Mouse (Mus musculus): ENCODE measurements around the gene Rrp7a. TPM values are rescaled to one million over a fixed set of nuclear protein-coding genes. Genes with fewer than 3 reads are reported as not detected.

Rrp7a gene
- total RNA-seq, 2 experiments from 2014 or later, result 37.3 to 46.2 TPM

GRCm38 (mm10) chr15:83118360-83118759 lies 4.2 kb downstream of the Rrp7a start:
- intact Hi-C loops (cut with DNase I), result no loop called here
- peak; percentile 53 to 63 for DNase-seq

GRCm38 (mm10) chr15:83115071-83115470 lies 7.5 kb downstream of the Rrp7a start:
- intact Hi-C loops (cut with DNase I), result no loop called here
- DNase-seq, result no peak

GRCm38 (mm10) chr15:83114106-83114505 lies 8.5 kb downstream of the Rrp7a start:
- no peak for DNase-seq
- intact Hi-C loops (cut with DNase I), result no loop called here

DNA sequence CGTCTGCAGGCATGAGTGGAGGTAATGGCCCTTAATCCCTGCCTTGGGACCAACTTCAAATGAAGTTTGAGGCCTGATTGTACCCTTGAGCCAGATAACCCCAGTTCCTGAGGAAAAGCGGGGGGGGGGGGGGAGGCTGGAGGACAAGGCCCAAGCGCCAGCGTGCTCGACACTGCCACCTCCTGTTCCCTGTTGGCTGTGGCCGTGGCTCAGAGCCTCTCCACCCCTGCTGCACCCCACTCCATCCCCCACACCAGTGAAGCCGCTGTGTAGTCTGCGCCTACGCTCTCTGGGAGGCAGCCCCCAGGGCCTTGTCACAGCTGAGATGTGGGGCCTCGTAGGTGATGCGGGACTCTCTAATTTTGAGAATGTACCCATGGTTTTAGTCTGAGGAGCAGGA lies 9.7 kb downstream of the Rrp7a start:
- intact Hi-C loops (cut with DNase I), result loop anchor here (2.0 kb wide), 2 partner anchors 298 to 308 kb away; no protein-coding TSS in a partner anchor
- peak; percentile 77 to 87 for DNase-seq

- intact Hi-C loops (cut with DNase I), result loop anchor here (2.0 kb wide), 2 partner anchors 297 to 307 kb away; no protein-coding TSS in a partner anchor
- no peak for DNase-seq
These were observed 10.7 kb downstream of the Rrp7a start for GRCm38 (mm10) chr15:83111874-83112273.

DNA sequence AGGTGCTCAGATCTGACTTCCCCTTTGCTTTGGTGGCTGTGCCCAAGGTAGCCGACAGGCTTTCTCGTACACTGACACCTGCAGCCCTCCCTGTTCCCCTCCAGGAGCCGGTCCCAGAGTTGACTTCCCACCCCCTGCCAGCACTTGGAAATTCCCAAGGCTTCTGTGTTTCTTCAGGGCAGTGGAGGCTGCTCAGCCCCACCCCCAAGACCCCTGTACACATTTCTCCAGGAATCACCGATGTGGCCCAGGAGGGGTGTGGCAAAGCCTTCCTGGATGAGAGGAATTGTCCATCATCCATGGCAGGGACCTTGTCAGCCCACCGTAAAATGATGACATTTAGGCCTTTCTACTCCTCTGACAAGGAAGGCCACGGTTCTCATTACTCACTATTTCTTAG lies 11.3 kb downstream of the Rrp7a start:
- intact Hi-C loops (cut with DNase I), result no loop called here
- DNase-seq, result no peak

GRCm38 (mm10) chr15:83107814-83108213 lies 14.8 kb downstream of the Rrp7a start:
- DNase-seq, result no peak
- intact Hi-C loops (cut with DNase I), result no loop called here

GRCm38 (mm10) chr15:83106426-83106825 lies 16.2 kb downstream of the Rrp7a start:
- no peak for DNase-seq
- intact Hi-C loops (cut with DNase I), result no loop called here

GRCm38 (mm10) chr15:83103111-83103510 lies 19.5 kb downstream of the Rrp7a start:
- DNase-seq, result no peak
- intact Hi-C loops (cut with DNase I), result no loop called here

- intact Hi-C loops (cut with DNase I), result no loop called here
- no peak for DNase-seq
These were observed 22.3 kb downstream of the Rrp7a start for GRCm38 (mm10) chr15:83100332-83100662.

GRCm38 (mm10) chr15:83099533-83100331 lies 22.9 kb downstream of the Rrp7a start:
- intact Hi-C loops (cut with DNase I), result loop anchor here (5.0 kb wide), 2 partner anchors 42 to 197 kb away; no protein-coding TSS in a partner anchor
- DNase-seq, result peak; percentile 95 to 97

- no peak for DNase-seq
- intact Hi-C loops (cut with DNase I), result loop anchor here (5.0 kb wide), 2 partner anchors 39 to 194 kb away; no protein-coding TSS in a partner anchor
These were observed 26.7 kb downstream of the Rrp7a start for GRCm38 (mm10) chr15:83095950-83096349.

DNA sequence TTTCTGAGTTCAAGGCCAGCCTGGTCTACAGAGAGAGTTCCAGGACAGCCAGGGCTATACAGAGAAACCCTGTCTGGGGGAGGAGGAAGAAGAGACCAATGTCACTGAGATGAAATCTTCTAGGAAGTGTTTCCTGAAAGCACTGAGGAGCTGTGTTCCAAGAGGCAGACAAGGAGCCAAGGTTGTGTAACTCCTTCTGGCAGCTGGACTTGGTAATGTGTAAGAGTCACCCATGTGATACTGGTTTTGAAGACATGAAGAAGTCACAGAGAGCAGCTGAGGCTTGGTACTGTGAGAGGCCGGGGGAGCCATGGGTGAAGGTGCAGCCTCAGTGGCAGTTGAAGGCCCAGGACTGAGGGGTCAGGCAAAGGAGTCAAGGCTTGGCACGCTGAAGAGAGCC lies 28.9 kb downstream of the Rrp7a start:
- DNase-seq, result peak in 1 of 2 experiments; percentile 26
- intact Hi-C loops (cut with DNase I), result no loop called here

GRCm38 (mm10) chr15:83090874-83091273 lies 31.7 kb downstream of the Rrp7a start:
- no peak for DNase-seq
- intact Hi-C loops (cut with DNase I), result no loop called here

DNA sequence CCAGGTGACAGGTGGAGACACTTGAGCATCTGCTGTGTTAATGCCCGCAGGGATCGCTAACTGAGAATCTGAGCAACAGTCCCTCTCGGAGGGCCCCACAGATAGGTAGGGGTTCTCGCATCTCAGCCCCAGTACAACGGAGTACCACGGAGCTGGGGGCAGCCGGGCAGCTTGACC lies 33.3 kb downstream of the Rrp7a start, which contains the start of gene Serhl:
Gene Serhl (plus strand): TSS at position 78 of the 177 bp plus-strand sequence.
- no peak for DNase-seq
- intact Hi-C loops (cut with DNase I), result no loop called here

- intact Hi-C loops (cut with DNase I), result no loop called here
- no peak for DNase-seq
These were observed 33.8 kb downstream of the Rrp7a start for GRCm38 (mm10) chr15:83088495-83089428.

GRCm38 (mm10) chr15:83086636-83087328 lies 35.8 kb downstream of the Rrp7a start:
- no peak for DNase-seq
- intact Hi-C loops (cut with DNase I), result no loop called here

DNA sequence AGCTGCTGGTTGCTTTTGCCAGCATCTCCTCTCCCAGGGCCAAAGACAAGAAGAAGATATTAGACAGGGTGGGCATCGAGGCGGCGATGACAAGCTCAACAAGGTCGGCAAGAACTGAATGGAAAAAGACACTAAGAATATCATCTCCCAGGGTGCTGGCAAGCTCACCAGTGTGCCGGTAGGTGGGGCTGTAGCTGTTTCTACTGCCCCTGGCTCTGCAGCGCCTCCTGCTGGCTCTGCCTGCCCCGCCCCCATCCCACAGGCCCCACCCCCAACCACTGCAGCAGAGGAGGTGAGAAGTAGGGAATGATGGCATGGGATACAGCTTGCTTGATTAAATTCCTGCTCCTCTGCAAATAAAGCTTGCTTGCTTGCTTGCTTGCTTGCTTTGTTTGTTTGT lies 36.7 kb downstream of the Rrp7a start:
- DNase-seq, result peak; percentile 39 to 75
- intact Hi-C loops (cut with DNase I), result no loop called here

GRCm38 (mm10) chr15:83084022-83084640 lies 38.5 kb downstream of the Rrp7a start:
- intact Hi-C loops (cut with DNase I), result no loop called here
- DNase-seq, result peak; percentile 64 to 74

DNA sequence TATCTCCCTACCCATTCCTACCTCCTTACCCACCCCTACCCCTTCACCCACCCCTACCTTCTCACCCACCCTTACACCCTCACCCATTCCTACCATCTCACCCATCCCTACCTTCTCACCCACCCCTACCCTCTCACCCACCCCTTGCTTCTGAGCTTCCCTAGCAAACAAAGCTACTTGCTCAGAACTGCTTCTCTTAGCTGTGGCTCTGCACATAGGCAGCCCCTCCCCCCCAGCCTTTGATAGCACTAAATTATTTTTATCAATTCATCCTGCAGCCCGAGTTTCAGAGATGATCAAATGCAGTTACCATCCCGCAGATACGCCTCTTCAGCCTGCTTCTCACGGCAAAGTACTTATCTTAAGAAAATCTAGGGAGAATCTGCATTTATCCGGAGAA lies 39.1 kb downstream of the Rrp7a start:
- DNase-seq, result no peak
- intact Hi-C loops (cut with DNase I), result no loop called here
